Mouse (Mus musculus): ENCODE measurements around the gene Tgoln1. TPM values are rescaled to one million over a fixed set of nuclear protein-coding genes. Genes with fewer than 3 reads are reported as not detected.
A peak's percentile ranks its signal among the peaks of the same experiment; 100 is the strongest.

Gene Tgoln1
- polyA plus RNA-seq (2015; fragmentation: Nextera tagmentation; extraction: Ambion mirVana), result 40.7 and 45.0 TPM in 2 replicates

- ATAC-seq, result peak; percentile 98
- Histone ChIP-seq H3K9ac (ENCODE audit: low read depth, low read length) (peak within 1 kb of the TSS; percentile 80), H3K27ac (ENCODE audit: low read length) (peak within 1 kb of the TSS; percentile 91), H3K4me2 (ENCODE audit: low read length) (peak within 1 kb of the TSS; percentile 88), H3K9me3 (replicated peaks; ENCODE audit: control insufficient read depth, low read length, poor library complexity, severe bottlenecking) (no peaks in the 10 kb centered on the region), H3K4me1 (ENCODE audit: control insufficient read depth, insufficient read depth, low read length) (peaks cover 28% of the 10 kb centered on the region), H3K36me3 (ENCODE audit: control insufficient read depth, insufficient read depth, low read length) (peaks cover 5% of the 10 kb centered on the region; the same call in 1 of the 2 replicates), H3K27me3 (ENCODE audit: control insufficient read depth, insufficient read depth, low read depth, low read length) (no peaks in the 10 kb centered on the region), H3K4me3 (ENCODE audit: low read depth, low read length) (peak within 1 kb of the TSS; percentile 82)
- under 1% methylated on average over 41 of the region's 41 CpGs for WGBS
These were observed at the start of gene Tgoln1 for GRCm38 (mm10) chr6:72616643-72617288. Tgoln1 (minus strand) TSS chr6:72617000.

- Histone ChIP-seq H3K9me3 (replicated peaks; ENCODE audit: control insufficient read depth, low read length, poor library complexity, severe bottlenecking) (no peaks in the 10 kb centered on the region), H3K9ac (ENCODE audit: low read depth, low read length) (no peak overlapping the region), H3K4me1 (ENCODE audit: control insufficient read depth, insufficient read depth, low read length) (no peaks in the 10 kb centered on the region; the same call in 1 of the 2 replicates), H3K4me3 (ENCODE audit: low read depth, low read length) (no peak overlapping the region), H3K36me3 (ENCODE audit: control insufficient read depth, insufficient read depth, low read length) (no peaks in the 10 kb centered on the region), H3K4me2 (ENCODE audit: low read length) (no peak overlapping the region), H3K27ac (ENCODE audit: low read length) (no peak overlapping the region), H3K27me3 (ENCODE audit: control insufficient read depth, insufficient read depth, low read depth, low read length) (no peaks in the 10 kb centered on the region)
- 78% methylated on average over 8 of the region's 8 CpGs for WGBS
- no peak for ATAC-seq
These were observed 47.5 kb upstream of the Tgoln1 start for GRCm38 (mm10) chr6:72664290-72664689.

GRCm38 (mm10) chr6:72663000-72663399 lies 46.2 kb upstream of the Tgoln1 start:
- no peak for ATAC-seq
- Histone ChIP-seq H3K4me1 (ENCODE audit: control insufficient read depth, insufficient read depth, low read length) (no peaks in the 10 kb centered on the region; the same call in 1 of the 2 replicates), H3K9ac (ENCODE audit: low read depth, low read length) (no peak overlapping the region), H3K27ac (ENCODE audit: low read length) (no peak overlapping the region), H3K27me3 (ENCODE audit: control insufficient read depth, insufficient read depth, low read depth, low read length) (no peaks in the 10 kb centered on the region), H3K36me3 (ENCODE audit: control insufficient read depth, insufficient read depth, low read length) (no peaks in the 10 kb centered on the region), H3K9me3 (replicated peaks; ENCODE audit: control insufficient read depth, low read length, poor library complexity, severe bottlenecking) (no peaks in the 10 kb centered on the region), H3K4me2 (ENCODE audit: low read length) (no peak overlapping the region), H3K4me3 (ENCODE audit: low read depth, low read length) (no peak overlapping the region)
- 14% methylated on average over 1 of the region's 1 CpGs for WGBS

GRCm38 (mm10) chr6:72660391-72660720 lies 43.6 kb upstream of the Tgoln1 start:
- Histone ChIP-seq H3K9me3 (replicated peaks; ENCODE audit: control insufficient read depth, low read length, poor library complexity, severe bottlenecking) (no peaks in the 10 kb centered on the region), H3K4me3 (ENCODE audit: low read depth, low read length) (no peak overlapping the region), H3K27ac (ENCODE audit: low read length) (no peak overlapping the region), H3K4me2 (ENCODE audit: low read length) (no peak overlapping the region), H3K9ac (ENCODE audit: low read depth, low read length) (no peak overlapping the region), H3K27me3 (ENCODE audit: control insufficient read depth, insufficient read depth, low read depth, low read length) (no peaks in the 10 kb centered on the region), H3K36me3 (ENCODE audit: control insufficient read depth, insufficient read depth, low read length) (no peaks in the 10 kb centered on the region), H3K4me1 (ENCODE audit: control insufficient read depth, insufficient read depth, low read length) (no peaks in the 10 kb centered on the region; the same call in 1 of the 2 replicates)
- WGBS, result 84% methylated on average over 6 of the region's 6 CpGs
- ATAC-seq, result no peak

GRCm38 (mm10) chr6:72659717-72660390 lies 43.1 kb upstream of the Tgoln1 start:
- Histone ChIP-seq H3K27ac (ENCODE audit: low read length) (no peak overlapping the region), H3K4me3 (ENCODE audit: low read depth, low read length) (no peak overlapping the region), H3K4me2 (ENCODE audit: low read length) (no peak overlapping the region), H3K9me3 (replicated peaks; ENCODE audit: control insufficient read depth, low read length, poor library complexity, severe bottlenecking) (no peaks in the 10 kb centered on the region), H3K27me3 (ENCODE audit: control insufficient read depth, insufficient read depth, low read depth, low read length) (no peaks in the 10 kb centered on the region), H3K4me1 (ENCODE audit: control insufficient read depth, insufficient read depth, low read length) (peaks cover 5% of the 10 kb centered on the region; the same call in 1 of the 2 replicates), H3K36me3 (ENCODE audit: control insufficient read depth, insufficient read depth, low read length) (no peaks in the 10 kb centered on the region), H3K9ac (ENCODE audit: low read depth, low read length) (no peak overlapping the region)
- no peak for ATAC-seq
- WGBS, result 90% methylated on average over 8 of the region's 8 CpGs

- Histone ChIP-seq H3K4me3 (ENCODE audit: low read depth, low read length) (no peak overlapping the region), H3K27ac (ENCODE audit: low read length) (no peak overlapping the region), H3K4me1 (ENCODE audit: control insufficient read depth, insufficient read depth, low read length) (peaks cover 6% of the 10 kb centered on the region; the same call in 1 of the 2 replicates), H3K9me3 (replicated peaks; ENCODE audit: control insufficient read depth, low read length, poor library complexity, severe bottlenecking) (no peaks in the 10 kb centered on the region), H3K36me3 (ENCODE audit: control insufficient read depth, insufficient read depth, low read length) (no peaks in the 10 kb centered on the region), H3K4me2 (ENCODE audit: low read length) (no peak overlapping the region), H3K9ac (ENCODE audit: low read depth, low read length) (no peak overlapping the region), H3K27me3 (ENCODE audit: control insufficient read depth, insufficient read depth, low read depth, low read length) (no peaks in the 10 kb centered on the region)
- ATAC-seq, result no peak
- 57% methylated on average over 3 of the region's 3 CpGs for WGBS
These were observed 41.2 kb upstream of the Tgoln1 start for GRCm38 (mm10) chr6:72658006-72658405.

GRCm38 (mm10) chr6:72656053-72656442 lies 39.2 kb upstream of the Tgoln1 start:
- Histone ChIP-seq H3K4me3 (ENCODE audit: low read depth, low read length) (no peak overlapping the region), H3K4me2 (ENCODE audit: low read length) (no peak overlapping the region), H3K9ac (ENCODE audit: low read depth, low read length) (no peak overlapping the region), H3K9me3 (replicated peaks; ENCODE audit: control insufficient read depth, low read length, poor library complexity, severe bottlenecking) (no peaks in the 10 kb centered on the region), H3K36me3 (ENCODE audit: control insufficient read depth, insufficient read depth, low read length) (no peaks in the 10 kb centered on the region), H3K4me1 (ENCODE audit: control insufficient read depth, insufficient read depth, low read length) (peaks cover 6% of the 10 kb centered on the region; the same call in 1 of the 2 replicates), H3K27me3 (ENCODE audit: control insufficient read depth, insufficient read depth, low read depth, low read length) (no peaks in the 10 kb centered on the region), H3K27ac (ENCODE audit: low read length) (no peak overlapping the region)
- 94% methylated on average over 7 of the region's 7 CpGs for WGBS
- ATAC-seq, result no peak

GRCm38 (mm10) chr6:72655309-72656052 lies 38.7 kb upstream of the Tgoln1 start:
- H3K27me3 ChIP-seq (ENCODE audit: control insufficient read depth, insufficient read depth, low read depth, low read length), result no peaks in the 10 kb centered on the region
- 24% methylated on average over 20 of the region's 20 CpGs for WGBS
- H3K4me3 ChIP-seq (ENCODE audit: low read depth, low read length), result peak overlapping the region; percentile 40

More at GRCm38 (mm10) chr6:72655309-72656052, 38.7 kb upstream of the Tgoln1 start:
- ATAC-seq, result peak; percentile 86
- peak overlapping the region; percentile 65 for H3K9ac ChIP-seq (ENCODE audit: low read depth, low read length)
- peak overlapping the region; percentile 71 for H3K27ac ChIP-seq (ENCODE audit: low read length)
- no peaks in the 10 kb centered on the region for H3K9me3 ChIP-seq (replicated peaks; ENCODE audit: control insufficient read depth, low read length, poor library complexity, severe bottlenecking)
- no peaks in the 10 kb centered on the region for H3K36me3 ChIP-seq (ENCODE audit: control insufficient read depth, insufficient read depth, low read length)
- H3K4me2 ChIP-seq (ENCODE audit: low read length), result peak overlapping the region; percentile 61
- H3K4me1 ChIP-seq (ENCODE audit: control insufficient read depth, insufficient read depth, low read length), result peaks cover 6% of the 10 kb centered on the region; the same call in 1 of the 2 replicates
